In genomic region chr6:55950345-55951110, GRCm38 (mm10) we compare ENCODE assay signal across 9 mouse cellular contexts.
DNase-seq lines count a peak whose midpoint lies in the region; ATAC-seq and TF ChIP-seq lines count a peak whose summit lies in the region.
"Had no signal": no experiment of that assay in that cellular context is flagged by ENCODE, and none has a peak within 500 bp of the region (broad histone marks: within the 10 kb centered on the region; RNA-seq: fewer than 3 reads in every experiment).

No protein-coding gene starts in this region.

- ATAC-seq in CD4-positive, CD25-positive, alpha-beta regulatory T cell, adult 4 months: no peak
- ATAC-seq in hindbrain, embryonic 13.5 days (ENCODE audit: low FRiP score): peak; percentile 91

- no peaks in the 10 kb centered on the region for H3K4me1 ChIP-seq in forebrain, embryonic 10.5 days
- H3K4me1 ChIP-seq in hindbrain, embryonic 13.5 days (replicated peaks): no peaks in the 10 kb centered on the region
- H3K4me1 ChIP-seq: megakaryocyte, embryonic 14.5 days had no signal

- no peaks in the 10 kb centered on the region for H3K27me3 ChIP-seq in forebrain, embryonic 10.5 days (ENCODE audit: poor library complexity, severe bottlenecking)
- no peaks in the 10 kb centered on the region for H3K27me3 ChIP-seq in hindbrain, embryonic 13.5 days
- H3K27me3 ChIP-seq: megakaryocyte, embryonic 14.5 days had no signal

- 75% methylated on average over 8 of the region's 8 CpGs for WGBS in forebrain, embryonic 10.5 days
- WGBS in hindbrain, embryonic 13.5 days: 74% methylated on average over 8 of the region's 8 CpGs

- peak; percentile 15 for DNase-seq in CD4-positive, CD25-positive, alpha-beta regulatory T cell, adult 2 months (ENCODE audit: low read depth, low spot score)
- peak; percentile 93 for DNase-seq in brain, embryonic 14.5 days (ENCODE audit: low read depth)
- DNase-seq in forebrain, embryonic 10.5 days (ENCODE audit: extremely low spot score, low spot score): peak; percentile 48
- DNase-seq in layer of hippocampus, postnatal 10 days (ENCODE audit: low spot score in 2 of 2): peak; percentile 61 to 75
- DNase-seq in lung, postnatal 25 days (ENCODE audit: low spot score): peak; percentile 59
- DNase-seq in right cerebral cortex, postnatal 10 days (ENCODE audit: low spot score in 2 of 2): peak; percentile 72 to 81

- H3K27ac ChIP-seq in forebrain, embryonic 10.5 days: no peak overlapping the region
- H3K27ac ChIP-seq in hindbrain, embryonic 13.5 days: no peak overlapping the region

- TF ChIP-seq POLR2A in brain, embryonic 14.5 days (IDR thresholded peaks at IDR 0.05; ENCODE audit: borderline replicate concordance, extremely low read depth, insufficient read depth, insufficient read length, poor library complexity, severe bottlenecking): no peak

- H3K9ac ChIP-seq in hindbrain, embryonic 13.5 days: no peak overlapping the region

- H3K9me3 ChIP-seq in forebrain, embryonic 10.5 days: no peaks in the 10 kb centered on the region
- no peaks in the 10 kb centered on the region for H3K9me3 ChIP-seq in hindbrain, embryonic 13.5 days
- H3K9me3 ChIP-seq: megakaryocyte, embryonic 14.5 days had no signal

- H3K4me3 ChIP-seq in forebrain, embryonic 10.5 days: no peak overlapping the region
- H3K4me3 ChIP-seq in hindbrain, embryonic 13.5 days: no peak overlapping the region
- H3K4me3 ChIP-seq: megakaryocyte, embryonic 14.5 days had no signal

- TF ChIP-seq CTCF in brain, embryonic 14.5 days (IDR thresholded peaks at IDR 0.05; ENCODE audit: borderline replicate concordance, extremely low read depth, insufficient read depth, insufficient read length): peak; percentile 85; the same call in 1 of the 2 replicates

- H3K36me3 ChIP-seq in forebrain, embryonic 10.5 days (replicated peaks): no peaks in the 10 kb centered on the region
- H3K36me3 ChIP-seq in hindbrain, embryonic 13.5 days: no peaks in the 10 kb centered on the region

- H3K4me2 ChIP-seq in hindbrain, embryonic 13.5 days: no peak overlapping the region

Comparison
In these comparisons a context has a peak if more than half of its experiments do, and no peak if none do; other contexts are left out.
1. DNase-seq: peak in every context shown above with its lines; median percentile 93 in brain, embryonic 14.5 days; 76 in right cerebral cortex, postnatal 10 days; 68 in layer of hippocampus, postnatal 10 days; 59 in lung, postnatal 25 days; 48 in forebrain, embryonic 10.5 days; 15 in CD4-positive, CD25-positive, alpha-beta regulatory T cell, adult 2 months.